Comparison of ENCODE assay signal across 13 mouse cellular contexts in the genomic region with DNA sequence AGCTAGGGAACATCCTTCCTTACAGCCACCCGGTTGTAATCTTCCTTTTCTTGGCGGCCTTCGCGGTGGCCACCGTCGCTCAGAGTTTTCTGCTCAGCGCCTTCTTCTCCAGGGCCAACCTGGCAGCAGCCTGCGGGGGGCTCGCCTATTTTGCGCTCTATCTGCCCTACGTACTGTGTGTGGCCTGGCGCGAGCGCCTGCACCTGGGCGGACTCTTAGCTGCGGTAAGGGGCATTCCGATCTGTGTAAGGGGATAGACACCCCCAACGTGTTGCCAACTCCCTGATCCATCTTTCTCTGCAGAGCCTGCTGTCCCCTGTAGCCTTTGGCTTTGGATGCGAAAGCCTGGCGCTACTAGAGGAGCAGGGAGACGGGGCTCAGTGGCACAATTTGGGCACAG. TPM values are rescaled to one million over a fixed set of nuclear protein-coding genes. Genes with fewer than 3 reads are reported as not detected.
DNase-seq lines count a peak whose midpoint lies in the region; ATAC-seq and TF ChIP-seq lines count a peak whose summit lies in the region.
"Had no signal": no experiment of that assay in that cellular context is flagged by ENCODE, and none has a peak within 500 bp of the region (broad histone marks: within the 10 kb centered on the region; RNA-seq: fewer than 3 reads in every experiment).

No protein-coding gene starts in this region.

- H3K27ac ChIP-seq in intestine, embryonic 15.5 days = no peak overlapping the region
- H3K27ac ChIP-seq in intestine, embryonic 16.5 days (ENCODE audit: low read length) = no peak overlapping the region
- 0 out of 2 replicates have a peak overlapping the region, but pooled peaks have one; percentile 5 for H3K27ac ChIP-seq in embryonic facial prominence, embryonic 15.5 days (replicated peaks)
- H3K27ac ChIP-seq: limb, embryonic 12.5 days; macrophage had no signal

- no peak overlapping the region for H3K9ac ChIP-seq in intestine, embryonic 15.5 days
- no peak overlapping the region for H3K9ac ChIP-seq in intestine, embryonic 16.5 days (ENCODE audit: low read depth, low read length)
- no peak overlapping the region for H3K9ac ChIP-seq in embryonic facial prominence, embryonic 15.5 days
- H3K9ac ChIP-seq: limb, embryonic 12.5 days had no signal

- peaks cover 17% of the 10 kb centered on the region for H3K4me1 ChIP-seq in intestine, embryonic 15.5 days (replicated peaks)
- H3K4me1 ChIP-seq in intestine, embryonic 16.5 days (ENCODE audit: control insufficient read depth, insufficient read depth, low read length) = peaks cover 15% of the 10 kb centered on the region
- H3K4me1 ChIP-seq in E14TG2a.4 (replicated peaks; ENCODE audit: low read depth, low read length) = peaks cover 87% of the 10 kb centered on the region
- H3K4me1 ChIP-seq in embryonic facial prominence, embryonic 15.5 days = peaks cover 29% of the 10 kb centered on the region

- H3K27me3 ChIP-seq in intestine, embryonic 15.5 days (replicated peaks) = peaks cover 2% of the 10 kb centered on the region; the same call in 1 of the 2 replicates
- 0 out of 2 replicates have a peak, but pooled peaks cover 6% of the 10 kb centered on the region for H3K27me3 ChIP-seq in intestine, embryonic 16.5 days (replicated peaks; ENCODE audit: control insufficient read depth, insufficient read depth, low read length)
- H3K27me3 ChIP-seq in E14TG2a.4 (ENCODE audit: insufficient read depth, low read length) = peaks cover 17% of the 10 kb centered on the region
- H3K27me3 ChIP-seq in embryonic facial prominence, embryonic 15.5 days = no peaks in the 10 kb centered on the region

- no peak for ATAC-seq in intestine, embryonic 15.5 days
- no peak for ATAC-seq in intestine, embryonic 16.5 days
- ATAC-seq in embryonic facial prominence, embryonic 15.5 days (ENCODE audit: insufficient number of reproducible peaks, low FRiP score, low TSS enrichment, low read depth) = no peak
- ATAC-seq: midbrain, embryonic 16.5 days had no signal

- H3K36me3 ChIP-seq in intestine, embryonic 15.5 days = no peaks in the 10 kb centered on the region
- no peaks in the 10 kb centered on the region for H3K36me3 ChIP-seq in intestine, embryonic 16.5 days (ENCODE audit: control insufficient read depth, insufficient read depth, low read length)
- H3K36me3 ChIP-seq in E14TG2a.4 (ENCODE audit: insufficient read depth, low read length) = peaks cover 34% of the 10 kb centered on the region
- no peaks in the 10 kb centered on the region for H3K36me3 ChIP-seq in embryonic facial prominence, embryonic 15.5 days
- H3K36me3 ChIP-seq: limb, embryonic 12.5 days had no signal

- 41% methylated on average over 21 of the region's 21 CpGs for WGBS in intestine, embryonic 15.5 days
- 39% methylated on average over 21 of the region's 21 CpGs for WGBS in intestine, embryonic 16.5 days
- 27% methylated on average over 21 of the region's 21 CpGs for WGBS in embryonic facial prominence, embryonic 15.5 days

- TF ChIP-seq CTCF in E14TG2a.4 (conservative IDR thresholded peaks at IDR 0.05; ENCODE audit: low read length) = no peak

- no peaks in the 10 kb centered on the region for H3K9me3 ChIP-seq in intestine, embryonic 15.5 days
- no peaks in the 10 kb centered on the region for H3K9me3 ChIP-seq in intestine, embryonic 16.5 days (ENCODE audit: control insufficient read depth, low read length)
- H3K9me3 ChIP-seq in E14TG2a.4 (ENCODE audit: low read length) = no peaks in the 10 kb centered on the region
- no peaks in the 10 kb centered on the region for H3K9me3 ChIP-seq in embryonic facial prominence, embryonic 15.5 days (replicated peaks)
- H3K9me3 ChIP-seq: limb, embryonic 12.5 days had no signal

- peak; percentile 94 for DNase-seq in heart, adult 11 months
- DNase-seq in heart, postnatal 4 days = no peak
- no peak for DNase-seq in yolk sac, embryonic 10.5 days (ENCODE audit: low spot score)
- DNase-seq in right cerebral cortex, postnatal 4 days = no peak
- DNase-seq: cerebellum, adult 2 months had no signal

- 0 out of 2 replicates have a peak overlapping the region, but pooled peaks have one; percentile 9 for H3K4me2 ChIP-seq in intestine, embryonic 15.5 days (replicated peaks)
- H3K4me2 ChIP-seq in intestine, embryonic 16.5 days (ENCODE audit: low read depth, low read length) = no peak overlapping the region
- no peak overlapping the region for H3K4me2 ChIP-seq in embryonic facial prominence, embryonic 15.5 days (replicated peaks)
- H3K4me2 ChIP-seq: limb, embryonic 12.5 days had no signal

- no peak overlapping the region for H3K4me3 ChIP-seq in intestine, embryonic 15.5 days (replicated peaks)
- no peak overlapping the region for H3K4me3 ChIP-seq in intestine, embryonic 16.5 days (ENCODE audit: low read length)
- H3K4me3 ChIP-seq in E14TG2a.4 (replicated peaks; ENCODE audit: low read length) = peak overlapping the region; percentile 58
- H3K4me3 ChIP-seq in embryonic facial prominence, embryonic 15.5 days (replicated peaks) = no peak overlapping the region
- H3K4me3 ChIP-seq: limb, embryonic 12.5 days had no signal

RNA-seq across cellular contexts. Expression of a gene that starts 6.5 kb away (rescaled TPM):
- total RNA-seq in heart, postnatal 4 days (2021) = 1 to 10 TPM; 6.9 to 8.1 TPM
- 3.0 and 3.7 TPM in 2 replicates for polyA plus RNA-seq in intestine, embryonic 15.5 days (2015; fragmentation: Nextera tagmentation; extraction: Ambion mirVana)
- polyA plus RNA-seq in intestine, embryonic 16.5 days (2015; fragmentation: Nextera tagmentation; extraction: Ambion mirVana) = 3.3 and 3.4 TPM in 2 replicates
- polyA plus RNA-seq in embryonic facial prominence, embryonic 15.5 days (2015; fragmentation: Nextera tagmentation; extraction: Ambion mirVana) = 3.7 and 4.0 TPM in 2 replicates

RNA-seq across cellular contexts. Expression of a gene that starts 13.6 kb away (rescaled TPM):
- 1 to 10 TPM; 4.0 to 4.1 TPM for total RNA-seq in heart, postnatal 4 days (2021)
- 6.3 and 6.5 TPM in 2 replicates for polyA plus RNA-seq in intestine, embryonic 15.5 days (2015; fragmentation: Nextera tagmentation; extraction: Ambion mirVana)
- polyA plus RNA-seq in intestine, embryonic 16.5 days (2015; fragmentation: Nextera tagmentation; extraction: Ambion mirVana) = 6.0 and 7.3 TPM in 2 replicates
- 5.1 and 6.2 TPM in 2 replicates for polyA plus RNA-seq in embryonic facial prominence, embryonic 15.5 days (2015; fragmentation: Nextera tagmentation; extraction: Ambion mirVana)

RNA-seq across cellular contexts. Expression of a gene that starts 14.4 kb away (rescaled TPM):
- total RNA-seq in heart, postnatal 4 days (2021) = 100 to 1,000 TPM; 109 to 113 TPM
- polyA plus RNA-seq in intestine, embryonic 15.5 days (2015; fragmentation: Nextera tagmentation; extraction: Ambion mirVana) = 239 and 242 TPM in 2 replicates
- polyA plus RNA-seq in intestine, embryonic 16.5 days (2015; fragmentation: Nextera tagmentation; extraction: Ambion mirVana) = 226 and 245 TPM in 2 replicates
- polyA plus RNA-seq in embryonic facial prominence, embryonic 15.5 days (2015; fragmentation: Nextera tagmentation; extraction: Ambion mirVana) = 288 and 296 TPM in 2 replicates

RNA-seq across cellular contexts. Expression of a gene that starts 18.7 kb away (rescaled TPM):
- 100 to 1,000 TPM; 117 to 120 TPM for total RNA-seq in heart, postnatal 4 days (2021)
- 18.1 and 19.6 TPM in 2 replicates for polyA plus RNA-seq in intestine, embryonic 15.5 days (2015; fragmentation: Nextera tagmentation; extraction: Ambion mirVana)
- 7.0 and 9.7 TPM in 2 replicates for polyA plus RNA-seq in intestine, embryonic 16.5 days (2015; fragmentation: Nextera tagmentation; extraction: Ambion mirVana)
- 23.9 and 29.3 TPM in 2 replicates for polyA plus RNA-seq in embryonic facial prominence, embryonic 15.5 days (2015; fragmentation: Nextera tagmentation; extraction: Ambion mirVana)

RNA-seq across cellular contexts. Expression of a gene that starts 32.3 kb away (rescaled TPM):
- total RNA-seq in heart, postnatal 4 days (2021) = under 1 TPM in 1 of 2 experiments, not detected in 1; 0.21 TPM
- 0.11 TPM in 2 replicates for polyA plus RNA-seq in intestine, embryonic 15.5 days (2015; fragmentation: Nextera tagmentation; extraction: Ambion mirVana)
- 0.15 and 0.16 TPM in 2 replicates for polyA plus RNA-seq in intestine, embryonic 16.5 days (2015; fragmentation: Nextera tagmentation; extraction: Ambion mirVana)
- polyA plus RNA-seq in embryonic facial prominence, embryonic 15.5 days (2015; fragmentation: Nextera tagmentation; extraction: Ambion mirVana) = 0.63 and 0.77 TPM in 2 replicates
- total RNA-seq: hematopoietic stem cell, adult 5-6 weeks had no signal
- polyA plus RNA-seq: macrophage had no signal
